Mouse (Mus musculus) testis, adult 2 months (tissue): Measurements from ENCODE around the gene Umad1.

Experiments used
- CTCF ChIP-seq: fragments of 200-500 bp; IDR thresholded peaks from 2 replicates; pipeline ENCODE4 v1.5.1; 2012; ENCODE audit warnings: low read depth, mild to moderate bottlenecking, inconsistent platforms, low read length, moderate library complexity; ENCODE audit not compliant: control insufficient read depth, insufficient read depth, insufficient replicate concordance
- POLR2A ChIP-seq: fragments of 200-500 bp; IDR thresholded peaks from 2 replicates; pipeline ENCODE4 v1.6.1; 2012; ENCODE audit warnings: low read depth, mild to moderate bottlenecking, inconsistent platforms, low read length, moderate library complexity; ENCODE audit not compliant: control insufficient read depth

GRCm38 (mm10) chr6:8343271-8343670, 84.2 kb downstream of the Umad1 start:
- TF ChIP-seq CTCF (no peak), POLR2A (no peak)
